Mouse (Mus musculus) MEL (cell line): ENCODE measurements at regions not wholly inside any gene's neighbourhood (a gene's known extent, or its start where the extent isn't known, plus 50 kb on each side); places are given as distances from the start of the nearest gene placed in this dataset.

ENCODE experiments used
- DNase-seq: peaks from one replicate; pipeline ENCODE4 v3.0.0; 2011; ENCODE audit warnings: low read depth, low spot score
- H3K27ac ChIP-seq: 2 replicates; pipeline ENCODE4 v1.5.1; 2012; ENCODE audit warnings: low read depth, mild to moderate bottlenecking, control low read depth, low read length, moderate library complexity; ENCODE audit not compliant: control insufficient read depth
- H3K27me3 ChIP-seq, 2 experiments: fragments of 150-350 bp in 1 of 2; sonication (generic) in 1 of 2; 2 replicates each; pipeline ENCODE4 v1.6.1; 2012; ENCODE audit warnings: low read length in 2 of 2, mild to moderate bottlenecking in 2 of 2, improper control_type of control experiment in 1 of 2, moderate library complexity in 1 of 2; ENCODE audit not compliant: insufficient read depth in 2 of 2, control insufficient read depth in 1 of 2
- H3K36me3 ChIP-seq, 2 experiments: 2 replicates each; pipeline ENCODE4 v1.6.1; 2012 to 2014; ENCODE audit warnings: low read length in 2 of 2, improper control_type of control experiment in 1 of 2, inconsistent platforms in 1 of 2, mild to moderate bottlenecking in 1 of 2; ENCODE audit not compliant: insufficient read depth in 2 of 2, control insufficient read depth in 1 of 2
- H3K4me1 ChIP-seq, 2 experiments: fragments of 150-350 bp in 1 of 2; sonication (generic) in 1 of 2; 2 replicates each; pipeline ENCODE4 v1.6.1; 2012; ENCODE audit warnings: low read length in 2 of 2, improper control_type of control experiment in 1 of 2, mild to moderate bottlenecking in 1 of 2; ENCODE audit not compliant: insufficient read depth in 2 of 2, control insufficient read depth in 1 of 2
- H3K4me3 ChIP-seq, 2 experiments: fragments of 150-350 bp in 1 of 2; sonication (generic) in 1 of 2; 2 replicates each; pipeline ENCODE4 v1.5.1; 2012; ENCODE audit warnings: low read depth in 2 of 2, low read length in 2 of 2, mild to moderate bottlenecking in 2 of 2, moderate library complexity in 2 of 2, control low read depth in 1 of 2, improper control_type of control experiment in 1 of 2; ENCODE audit not compliant: control insufficient read depth in 1 of 2, insufficient read depth in 1 of 2
- H3K79me2 ChIP-seq: 2 replicates; pipeline ENCODE4 v1.6.1; 2012; ENCODE audit warnings: mild to moderate bottlenecking, low read length, moderate library complexity; ENCODE audit not compliant: control insufficient read depth, poor library complexity, insufficient read depth
- H3K9ac ChIP-seq: 2 replicates; pipeline ENCODE4 v1.6.1; 2012; ENCODE audit warnings: low read depth, mild to moderate bottlenecking, control low read depth, low read length, moderate library complexity; ENCODE audit not compliant: control insufficient read depth, poor library complexity, severe bottlenecking
- H3K9me3 ChIP-seq: fragments of 150-350 bp; sonication (generic); replicated peaks from 2 replicates; pipeline ENCODE4 v1.6.1; 2012; ENCODE audit warnings: mild to moderate bottlenecking, low read length, improper control_type of control experiment, moderate library complexity; ENCODE audit not compliant: insufficient read depth
- BHLHE40 ChIP-seq: IDR thresholded peaks from 2 replicates; pipeline ENCODE4 v1.6.1; 2012; ENCODE audit warnings: low read depth, mild to moderate bottlenecking, inconsistent platforms, low read length, improper control_type of control experiment, borderline replicate concordance
- CHD1 ChIP-seq: IDR thresholded peaks from 2 replicates; pipeline ENCODE4 v1.6.1; 2012; ENCODE audit warnings: low read depth, mild to moderate bottlenecking, inconsistent platforms, low read length, improper control_type of control experiment
- CTCF ChIP-seq, 3 experiments: IDR thresholded peaks in 2 of 3; conservative IDR thresholded peaks in 1 of 3; 2 replicates each; pipeline ENCODE4 v1.5.1; 2011 to 2012; ENCODE audit warnings: low read length in 3 of 3, low read depth in 2 of 3, mild to moderate bottlenecking in 2 of 3, improper control_type of control experiment in 1 of 3, inconsistent platforms in 1 of 3, mixed read lengths in 1 of 3, moderate library complexity in 1 of 3; ENCODE audit not compliant: control insufficient read depth in 1 of 3, insufficient read depth in 1 of 3, poor library complexity in 1 of 3, severe bottlenecking in 1 of 3
- ELF1 ChIP-seq: IDR thresholded peaks from 2 replicates; pipeline ENCODE4 v1.6.1; 2014; ENCODE audit warnings: low read depth, mild to moderate bottlenecking, inconsistent platforms, low read length, improper control_type of control experiment, moderate library complexity
- ETS1 ChIP-seq: IDR thresholded peaks from 2 replicates; pipeline ENCODE4 v1.6.1; 2012; ENCODE audit warnings: low read depth, mild to moderate bottlenecking, inconsistent platforms, low read length, improper control_type of control experiment, moderate library complexity
- GABPA ChIP-seq: IDR thresholded peaks from 2 replicates; pipeline ENCODE4 v1.6.1; 2012; ENCODE audit warnings: low read depth, mild to moderate bottlenecking, inconsistent platforms, low read length, improper control_type of control experiment, moderate library complexity
- GATA1 ChIP-seq: IDR thresholded peaks from 2 replicates; pipeline ENCODE4 v1.6.1; 2011; ENCODE audit warnings: low read depth, low read length, improper control_type of control experiment
- HCFC1 ChIP-seq: IDR thresholded peaks from 2 replicates; pipeline ENCODE4 v1.6.1; 2012; ENCODE audit warnings: low read depth, mild to moderate bottlenecking, inconsistent platforms, low read length, improper control_type of control experiment, moderate library complexity
- JUND ChIP-seq: IDR thresholded peaks from 2 replicates; pipeline ENCODE4 v1.6.1; 2011; ENCODE audit warnings: low read depth, mild to moderate bottlenecking, improper control_type of control experiment, low read length
- MAFK ChIP-seq: IDR thresholded peaks from 2 replicates; pipeline ENCODE4 v1.6.1; 2011; ENCODE audit warnings: low read depth, mild to moderate bottlenecking, low read length, improper control_type of control experiment, borderline replicate concordance
- MXI1 ChIP-seq: IDR thresholded peaks from 2 replicates; pipeline ENCODE4 v1.6.1; 2011; ENCODE audit warnings: mild to moderate bottlenecking, low read depth, low read length, improper control_type of control experiment
- MYC ChIP-seq: IDR thresholded peaks from 2 replicates; pipeline ENCODE4 v1.6.1; 2011; ENCODE audit warnings: low read depth, mild to moderate bottlenecking, low read length, improper control_type of control experiment, moderate library complexity
- NELFE ChIP-seq: IDR thresholded peaks from 2 replicates; pipeline ENCODE4 v1.6.1; 2011; ENCODE audit warnings: low read depth, low read length, improper control_type of control experiment
- NRF1 ChIP-seq: IDR thresholded peaks from 2 replicates; pipeline ENCODE4 v1.6.1; 2014; ENCODE audit warnings: low read depth, mild to moderate bottlenecking, inconsistent platforms, low read length, improper control_type of control experiment, moderate library complexity; ENCODE audit not compliant: poor library complexity, insufficient read depth, severe bottlenecking
- POLR2A ChIP-seq, 2 experiments: IDR thresholded peaks; 2 replicates each; pipeline ENCODE4 v1.6.1; 2011 to 2012; ENCODE audit warnings: low read length in 2 of 2, mild to moderate bottlenecking in 2 of 2, control low read depth in 1 of 2, improper control_type of control experiment in 1 of 2, low read depth in 1 of 2, moderate library complexity in 1 of 2; ENCODE audit not compliant: control insufficient read depth in 1 of 2, insufficient read depth in 1 of 2, poor library complexity in 1 of 2
- POLR2AphosphoS2 ChIP-seq: IDR thresholded peaks from 2 replicates; pipeline ENCODE4 v1.6.1; 2011; ENCODE audit warnings: low read length, improper control_type of control experiment
- RCOR1 ChIP-seq: IDR thresholded peaks from 2 replicates; pipeline ENCODE4 v1.6.1; 2012; ENCODE audit warnings: low read depth, mild to moderate bottlenecking, inconsistent platforms, low read length, improper control_type of control experiment
- SIN3A ChIP-seq: IDR thresholded peaks from 2 replicates; pipeline ENCODE4 v1.6.1; 2012; ENCODE audit warnings: low read length, improper control_type of control experiment, inconsistent platforms
- USF1 ChIP-seq: IDR thresholded peaks from 2 replicates; pipeline ENCODE4 v1.6.1; 2014; ENCODE audit warnings: low read depth, mild to moderate bottlenecking, inconsistent platforms, low read length, improper control_type of control experiment, moderate library complexity
- ZKSCAN1 ChIP-seq: IDR thresholded peaks from 2 replicates; pipeline ENCODE4 v1.6.1; 2012; ENCODE audit warnings: low read depth, mild to moderate bottlenecking, inconsistent platforms, low read length, improper control_type of control experiment, moderate library complexity
- ZMIZ1 ChIP-seq: IDR thresholded peaks from 2 replicates; pipeline ENCODE4 v1.6.1; 2012; ENCODE audit warnings: low read depth, mild to moderate bottlenecking, inconsistent platforms, low read length, improper control_type of control experiment, moderate library complexity
- ZNF384 ChIP-seq: IDR thresholded peaks from 2 replicates; pipeline ENCODE4 v1.6.1; 2012; ENCODE audit warnings: low read depth, mild to moderate bottlenecking, inconsistent platforms, low read length, improper control_type of control experiment

DNA sequence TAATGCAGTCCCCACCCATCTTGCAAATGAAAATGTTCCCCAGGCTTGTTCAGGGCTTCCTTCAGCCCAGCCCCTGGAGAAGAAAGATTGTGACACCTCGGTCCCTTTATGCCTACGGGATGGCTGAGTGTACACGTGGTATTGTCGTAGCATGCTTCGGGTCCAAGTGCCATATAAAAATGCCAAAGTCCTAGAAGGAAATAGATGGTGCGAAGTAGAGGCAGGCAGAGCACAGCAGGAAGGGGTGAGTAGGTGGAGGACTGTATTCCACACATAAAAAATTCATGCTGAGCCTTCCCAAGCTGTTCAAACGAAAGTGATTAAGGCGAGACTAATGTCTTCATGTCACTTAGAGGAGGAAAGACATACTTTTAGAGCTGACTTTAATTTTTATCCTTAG is 281.1 kb downstream of the Stim2 start:
- H3K4me3 ChIP-seq = no peak overlapping the region
- no peaks in the 10 kb centered on the region for H3K79me2 ChIP-seq
- no peaks in the 10 kb centered on the region; a peak in 1 of 4 replicates for H3K27me3 ChIP-seq
- DNase-seq = no peak
- no peaks in the 10 kb centered on the region for H3K36me3 ChIP-seq
- H3K4me1 ChIP-seq = no peaks in the 10 kb centered on the region
- H3K9me3 ChIP-seq = no peaks in the 10 kb centered on the region
- H3K27ac ChIP-seq = no peak overlapping the region
- H3K9ac ChIP-seq = no peak overlapping the region
- TF ChIP-seq ELF1 (no peak), ETS1 (no peak), SIN3A (no peak), CTCF (IDR thresholded peaks at IDR 0.05 in 2 of 3, conservative IDR thresholded peaks at IDR 0.05 in 1 of 3; ENCODE audit: control insufficient read depth in 1 of 3, insufficient read depth in 1 of 3, low read depth in 2 of 3, low read length in 3 of 3, poor library complexity in 1 of 3, severe bottlenecking in 1 of 3) (no peak), POLR2A (IDR thresholded peaks at IDR 0.05; ENCODE audit: control insufficient read depth in 1 of 2, insufficient read depth in 1 of 2, low read depth in 1 of 2, low read length in 2 of 2, poor library complexity in 1 of 2) (no peak), RCOR1 (no peak), NRF1 (no peak)

DNA sequence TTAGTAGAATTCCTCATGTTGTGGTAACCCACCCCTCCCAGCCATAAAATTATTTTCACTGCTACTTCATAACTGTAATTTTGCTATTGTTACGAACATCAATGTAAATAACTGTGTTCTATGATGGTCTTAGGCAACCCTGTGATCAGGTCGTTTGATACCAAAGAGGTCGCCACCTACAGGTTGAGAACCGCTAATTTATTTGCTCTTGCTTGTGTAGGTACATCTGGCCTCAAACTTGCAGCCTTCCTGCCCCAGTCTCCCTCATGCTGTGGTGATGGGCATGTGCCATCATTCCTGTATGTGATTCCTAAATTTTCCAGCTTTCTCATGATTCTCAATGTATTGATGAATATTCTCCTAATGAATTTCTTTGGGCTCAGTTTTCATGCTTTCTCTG is 282.4 kb downstream of the Stim2 start:
- TF ChIP-seq RCOR1 = no peak
- TF ChIP-seq BHLHE40 = no peak
- no peak for TF ChIP-seq MYC
- TF ChIP-seq MXI1 = no peak
- TF ChIP-seq POLR2AphosphoS2 = no peak
- TF ChIP-seq GATA1 = no peak
- TF ChIP-seq POLR2A (IDR thresholded peaks at IDR 0.05; ENCODE audit: control insufficient read depth in 1 of 2, insufficient read depth in 1 of 2, low read depth in 1 of 2, low read length in 2 of 2, poor library complexity in 1 of 2) = no peak
- TF ChIP-seq JUND = no peak
- TF ChIP-seq HCFC1 = no peak
- TF ChIP-seq ZNF384 = no peak
- no peak for TF ChIP-seq USF1
- no peak for TF ChIP-seq ZKSCAN1
- no peak for TF ChIP-seq GABPA
- TF ChIP-seq CHD1 = no peak
- TF ChIP-seq MAFK = no peak
- no peak for TF ChIP-seq NELFE
- TF ChIP-seq CTCF (IDR thresholded peaks at IDR 0.05 in 2 of 3, conservative IDR thresholded peaks at IDR 0.05 in 1 of 3; ENCODE audit: control insufficient read depth in 1 of 3, insufficient read depth in 1 of 3, low read depth in 2 of 3, low read length in 3 of 3, poor library complexity in 1 of 3, severe bottlenecking in 1 of 3) = no peak
- no peak for TF ChIP-seq ZMIZ1
- H3K4me3 ChIP-seq = no peak overlapping the region
- no peaks in the 10 kb centered on the region for H3K4me1 ChIP-seq
- H3K36me3 ChIP-seq = no peaks in the 10 kb centered on the region
- H3K9ac ChIP-seq = no peak overlapping the region
- no peak overlapping the region for H3K27ac ChIP-seq
- no peaks in the 10 kb centered on the region; a peak in 1 of 4 replicates for H3K27me3 ChIP-seq
- peak; percentile 3 for DNase-seq
- H3K79me2 ChIP-seq = no peaks in the 10 kb centered on the region
- H3K9me3 ChIP-seq = no peaks in the 10 kb centered on the region
